Mouse (Mus musculus) midbrain, embryonic 15.5 days (tissue): ENCODE data around the gene Gsk3a. TPM values are rescaled to one million over a fixed set of nuclear protein-coding genes. Genes with fewer than 3 reads are reported as not detected.

Source experiments
- ATAC-seq: fragments of 200-750 bp; cut with Nextera tagmentation; replicated peaks from 2 replicates; pipeline ENCODE4 v1.8.0; 2017; ENCODE audit warnings: moderate TSS enrichment
- H3K27ac ChIP-seq: fragments of 300-500 bp; sonication (generic); 2 replicates; pipeline ENCODE4 v1.5.1; 2015; ENCODE audit warnings: mild to moderate bottlenecking, inconsistent platforms
- H3K27me3 ChIP-seq: fragments of 300-500 bp; sonication (generic); replicated peaks from 2 replicates; pipeline ENCODE4 v1.6.1; 2015; ENCODE audit warnings: inconsistent platforms
- H3K36me3 ChIP-seq: fragments of 300-500 bp; sonication (generic); replicated peaks from 2 replicates; pipeline ENCODE4 v1.6.1; 2015; ENCODE audit warnings: inconsistent platforms
- H3K4me1 ChIP-seq: fragments of 300-500 bp; sonication (generic); 2 replicates; pipeline ENCODE4 v1.6.1; 2015; ENCODE audit warnings: inconsistent platforms
- H3K4me2 ChIP-seq: fragments of 300-500 bp; sonication (generic); 2 replicates; pipeline ENCODE4 v1.6.1; 2015; ENCODE audit warnings: inconsistent platforms, mild to moderate bottlenecking, moderate library complexity
- H3K4me3 ChIP-seq: fragments of 300-500 bp; sonication (generic); 2 replicates; pipeline ENCODE4 v1.5.1; 2015; ENCODE audit warnings: mild to moderate bottlenecking, inconsistent platforms
- H3K9ac ChIP-seq: fragments of 300-500 bp; sonication (generic); 2 replicates; pipeline ENCODE4 v1.6.1; 2015; ENCODE audit warnings: mild to moderate bottlenecking, inconsistent platforms
- H3K9me3 ChIP-seq: fragments of 300-500 bp; sonication (generic); 2 replicates; pipeline ENCODE4 v1.6.1; 2016; ENCODE audit warnings: inconsistent platforms
- WGBS: fragments of 180-500 bp; shearing (Covaris S2); methylation state at CpG from one replicate; pipeline ENCODE4 v1.1.7; 2015; ENCODE audit warnings: mixed read lengths; 5-methylcytosine and 5-hydroxymethylcytosine counted together
- polyA plus RNA-seq: library from polyadenylated mRNA; unstranded; fragments of >200 nt; fragmentation: Nextera tagmentation; extraction: Ambion mirVana; gene quantifications from 2 replicates; pipeline ENCODE4 v1.2.1, GENCODE M21; 2015

Gsk3a gene
- polyA plus RNA-seq, 1 experiment from 2014 or later = 19.5 TPM

- Histone ChIP-seq H3K4me3 (peak overlapping the region; percentile 83), H3K27ac (peak overlapping the region; percentile 99), H3K4me1 (peaks cover 65% of the 10 kb centered on the region), H3K4me2 (peak overlapping the region; percentile 90), H3K27me3 (no peaks in the 10 kb centered on the region), H3K36me3 (0 out of 2 replicates have a peak, but pooled peaks cover 3% of the 10 kb centered on the region), H3K9me3 (no peaks in the 10 kb centered on the region), H3K9ac (peak overlapping the region; percentile 72)
- WGBS = under 1% methylated on average over 47 of the region's 49 CpGs
- ATAC-seq = peak; percentile 65
These were observed 41.6 kb upstream of the Gsk3a start for GRCm38 (mm10) chr7:25279076-25279860.

- peak; percentile 81 for ATAC-seq
- H3K4me1 ChIP-seq = peaks cover 65% of the 10 kb centered on the region
- under 1% methylated on average over 56 of the region's 60 CpGs for WGBS
These were observed 40.9 kb upstream of the Gsk3a start for GRCm38 (mm10) chr7:25278341-25279075.

GRCm38 (mm10) chr7:25277998-25278340 is 40.3 kb upstream of the Gsk3a start:
- ATAC-seq = no peak
- Histone ChIP-seq H3K4me1 (peaks cover 62% of the 10 kb centered on the region), H3K36me3 (0 out of 2 replicates have a peak, but pooled peaks cover 3% of the 10 kb centered on the region), H3K9me3 (no peaks in the 10 kb centered on the region), H3K9ac (peak overlapping the region; percentile 72), H3K27me3 (no peaks in the 10 kb centered on the region), H3K27ac (peak overlapping the region; percentile 99), H3K4me3 (peak overlapping the region; percentile 83), H3K4me2 (peak overlapping the region; percentile 90)
- WGBS = 16% methylated on average over 4 of the region's 4 CpGs

More at GRCm38 (mm10) chr7:25278341-25279075, 40.9 kb upstream of the Gsk3a start:
- 0 out of 2 replicates have a peak, but pooled peaks cover 3% of the 10 kb centered on the region for H3K36me3 ChIP-seq
- peak overlapping the region; percentile 72 for H3K9ac ChIP-seq
- H3K9me3 ChIP-seq = no peaks in the 10 kb centered on the region
- H3K27me3 ChIP-seq = no peaks in the 10 kb centered on the region
- peak overlapping the region; percentile 83 for H3K4me3 ChIP-seq
- peak overlapping the region; percentile 99 for H3K27ac ChIP-seq
- H3K4me2 ChIP-seq = peak overlapping the region; percentile 90

GRCm38 (mm10) chr7:25277405-25277804 is 39.8 kb upstream of the Gsk3a start:
- ATAC-seq = no peak
- peak overlapping the region; percentile 83 for H3K4me3 ChIP-seq

GRCm38 (mm10) chr7:25275555-25276298 is 38.1 kb upstream of the Gsk3a start:
- Histone ChIP-seq H3K9ac (peak overlapping the region; percentile 23), H3K27me3 (no peaks in the 10 kb centered on the region), H3K4me1 (peaks cover 52% of the 10 kb centered on the region), H3K36me3 (0 out of 2 replicates have a peak, but pooled peaks cover 3% of the 10 kb centered on the region), H3K4me3 (no peak overlapping the region), H3K9me3 (no peaks in the 10 kb centered on the region), H3K4me2 (peak overlapping the region; percentile 10; the same call in 1 of the 2 replicates), H3K27ac (no peak overlapping the region)
- 62% methylated on average over 9 of the region's 9 CpGs for WGBS
- no peak for ATAC-seq

More at GRCm38 (mm10) chr7:25277405-25277804, 39.8 kb upstream of the Gsk3a start:
- H3K9me3 ChIP-seq = no peaks in the 10 kb centered on the region
- WGBS = 93% methylated on average over 4 of the region's 4 CpGs
- peak overlapping the region; percentile 99; the same call in 1 of the 2 replicates for H3K27ac ChIP-seq
- 0 out of 2 replicates have a peak, but pooled peaks cover 3% of the 10 kb centered on the region for H3K36me3 ChIP-seq
- no peaks in the 10 kb centered on the region for H3K27me3 ChIP-seq
- H3K4me1 ChIP-seq = peaks cover 61% of the 10 kb centered on the region
- H3K9ac ChIP-seq = peak overlapping the region; percentile 72; the same call in 1 of the 2 replicates
- peak overlapping the region; percentile 90 for H3K4me2 ChIP-seq

- Histone ChIP-seq H3K9ac (no peak overlapping the region; the same call in 1 of the 2 replicates), H3K27ac (no peak overlapping the region), H3K4me3 (no peak overlapping the region), H3K4me1 (peaks cover 52% of the 10 kb centered on the region), H3K27me3 (no peaks in the 10 kb centered on the region), H3K36me3 (0 out of 2 replicates have a peak, but pooled peaks cover 3% of the 10 kb centered on the region), H3K9me3 (no peaks in the 10 kb centered on the region), H3K4me2 (no peak overlapping the region)
- 88% methylated on average over 3 of the region's 3 CpGs for WGBS
- no peak for ATAC-seq
These were observed 37.3 kb upstream of the Gsk3a start for GRCm38 (mm10) chr7:25274996-25275395.

- no peak overlapping the region for H3K9ac ChIP-seq
- 71% methylated on average over 5 of the region's 5 CpGs for WGBS
These were observed 36.9 kb upstream of the Gsk3a start for GRCm38 (mm10) chr7:25274571-25274970.

GRCm38 (mm10) chr7:25273259-25274241 is 35.9 kb upstream of the Gsk3a start:
- peaks cover 59% of the 10 kb centered on the region for H3K4me1 ChIP-seq
- no peaks in the 10 kb centered on the region for H3K9me3 ChIP-seq
- H3K36me3 ChIP-seq = 0 out of 2 replicates have a peak, but pooled peaks cover 3% of the 10 kb centered on the region
- H3K27me3 ChIP-seq = no peaks in the 10 kb centered on the region
- no peak overlapping the region for H3K4me2 ChIP-seq
- ATAC-seq = no peak
- H3K9ac ChIP-seq = no peak overlapping the region
- no peak overlapping the region for H3K27ac ChIP-seq
- no peak overlapping the region for H3K4me3 ChIP-seq
- 92% methylated on average over 22 of the region's 22 CpGs for WGBS

More at GRCm38 (mm10) chr7:25274571-25274970, 36.9 kb upstream of the Gsk3a start:
- Histone ChIP-seq H3K36me3 (0 out of 2 replicates have a peak, but pooled peaks cover 3% of the 10 kb centered on the region), H3K4me3 (no peak overlapping the region), H3K4me1 (peaks cover 52% of the 10 kb centered on the region), H3K27me3 (no peaks in the 10 kb centered on the region), H3K9me3 (no peaks in the 10 kb centered on the region), H3K27ac (no peak overlapping the region), H3K4me2 (no peak overlapping the region)
- ATAC-seq = no peak

- Histone ChIP-seq H3K36me3 (0 out of 2 replicates have a peak, but pooled peaks cover 3% of the 10 kb centered on the region), H3K27me3 (no peaks in the 10 kb centered on the region), H3K9ac (no peak overlapping the region), H3K4me3 (no peak overlapping the region), H3K9me3 (no peaks in the 10 kb centered on the region), H3K27ac (no peak overlapping the region), H3K4me1 (peaks cover 54% of the 10 kb centered on the region), H3K4me2 (no peak overlapping the region)
- 89% methylated on average over 38 of the region's 38 CpGs for WGBS
- no peak for ATAC-seq
These were observed 35.0 kb upstream of the Gsk3a start for GRCm38 (mm10) chr7:25272445-25273258.

- WGBS = 89% methylated on average over 30 of the region's 30 CpGs
- H3K9ac ChIP-seq = no peak overlapping the region
- H3K36me3 ChIP-seq = 0 out of 2 replicates have a peak, but pooled peaks cover 3% of the 10 kb centered on the region
- no peak for ATAC-seq
- no peak overlapping the region for H3K27ac ChIP-seq
- H3K4me2 ChIP-seq = no peak overlapping the region
- no peaks in the 10 kb centered on the region for H3K27me3 ChIP-seq
- no peaks in the 10 kb centered on the region for H3K9me3 ChIP-seq
- H3K4me3 ChIP-seq = no peak overlapping the region
- H3K4me1 ChIP-seq = peaks cover 53% of the 10 kb centered on the region
These were observed 34.2 kb upstream of the Gsk3a start for GRCm38 (mm10) chr7:25271651-25272444.
